Mouse (Mus musculus): Measurements from ENCODE around the gene Cflar. TPM values are rescaled to one million over a fixed set of nuclear protein-coding genes. Genes with fewer than 3 reads are reported as not detected.

Gene Cflar
- polyA plus RNA-seq, 1 experiment from 2014 or later, result 29.7 TPM

GRCm38 (mm10) chr1:58802322-58803273 lies 91.3 kb downstream of the Cflar start:
- Histone ChIP-seq H3K4me1 (0 out of 2 replicates have a peak, but pooled peaks cover 6% of the 10 kb centered on the region), H3K9me3 (no peaks in the 10 kb centered on the region), H3K27ac (replicated peaks) (no peak overlapping the region), H3K4me3 (no peak overlapping the region), H3K36me3 (replicated peaks) (peaks cover 8% of the 10 kb centered on the region), H3K27me3 (replicated peaks; ENCODE audit: low read depth, poor library complexity, severe bottlenecking) (no peaks in the 10 kb centered on the region)
- DNase-seq (ENCODE audit: low spot score), result no peak
- whole genome bisulfite sequencing, result 86% methylated on average over 18 of the region's 18 CpGs

GRCm38 (mm10) chr1:58803531-58803930 lies 92.2 kb downstream of the Cflar start:
- 0 out of 2 replicates have a peak, but pooled peaks cover 6% of the 10 kb centered on the region for H3K4me1 ChIP-seq
- H3K36me3 ChIP-seq (replicated peaks), result peaks cover 7% of the 10 kb centered on the region
- no peak overlapping the region for H3K4me3 ChIP-seq
- no peaks in the 10 kb centered on the region for H3K27me3 ChIP-seq (replicated peaks; ENCODE audit: low read depth, poor library complexity, severe bottlenecking)
- WGBS, result 88% methylated on average over 6 of the region's 6 CpGs
- DNase-seq (ENCODE audit: low spot score), result no peak
- H3K9me3 ChIP-seq, result no peaks in the 10 kb centered on the region
- H3K27ac ChIP-seq (replicated peaks), result no peak overlapping the region

GRCm38 (mm10) chr1:58806651-58807050 lies 95.3 kb downstream of the Cflar start:
- Histone ChIP-seq H3K27ac (replicated peaks) (no peak overlapping the region), H3K27me3 (replicated peaks; ENCODE audit: low read depth, poor library complexity, severe bottlenecking) (no peaks in the 10 kb centered on the region), H3K9me3 (peaks cover 7% of the 10 kb centered on the region; the same call in 1 of the 2 replicates), H3K4me1 (0 out of 2 replicates have a peak, but pooled peaks cover 6% of the 10 kb centered on the region), H3K36me3 (replicated peaks) (no peaks in the 10 kb centered on the region), H3K4me3 (no peak overlapping the region)
- DNase-seq (ENCODE audit: low spot score), result no peak
- 73% methylated on average over 3 of the region's 3 CpGs for WGBS

Other genes starting within 250 kb of the Cflar start
- gene Orc2, start 206.4 kb upstream of the Cflar start, polyA plus RNA-seq (2016; fragmentation: Nextera tagmentation; extraction: Ambion mirVana), result 52.3 and 54.8 TPM in 2 replicates
- 5.7 and 6.3 TPM in 2 replicates for gene Fam126b, start 125.2 kb upstream of the Cflar start, polyA plus RNA-seq (2016; fragmentation: Nextera tagmentation; extraction: Ambion mirVana)
- gene Ndufb3, start 125.1 kb upstream of the Cflar start, polyA plus RNA-seq (2016; fragmentation: Nextera tagmentation; extraction: Ambion mirVana), result 135 and 140 TPM in 2 replicates
- gene Als2cr12, start 15.5 kb upstream of the Cflar start, polyA plus RNA-seq (2016; fragmentation: Nextera tagmentation; extraction: Ambion mirVana), result not detected in 2 replicates
- gene Casp8, start 83.9 kb downstream of the Cflar start, polyA plus RNA-seq (2016; fragmentation: Nextera tagmentation; extraction: Ambion mirVana), result 13.1 TPM in 2 replicates